Mouse (Mus musculus) forebrain, embryonic 14.5 days (tissue): ENCODE measurements at regions not wholly inside any gene's neighbourhood (a gene's known extent, or its start where the extent isn't known, plus 50 kb on each side); places are given as distances from the start of the nearest gene placed in this dataset.

Experiments used
- ATAC-seq: fragments of 200-750 bp; cut with Nextera tagmentation; 2 replicates; pipeline ENCODE4 v1.8.0; 2017; ENCODE audit warnings: mild to moderate bottlenecking, moderate library complexity
- DNase-seq: peaks from one replicate; pipeline ENCODE4 v3.0.0-alpha.2; 2015; ENCODE audit warnings: low spot score
- H3K27ac ChIP-seq: fragments of 300-500 bp; sonication (generic); 2 replicates; pipeline ENCODE4 v1.5.1; 2014; ENCODE audit warnings: low read depth, mild to moderate bottlenecking, control low read depth, low read length, moderate library complexity
- H3K27me3 ChIP-seq: fragments of 300-500 bp; sonication (generic); replicated peaks from 2 replicates; pipeline ENCODE4 v1.6.1; 2014; ENCODE audit warnings: low read length, control low read depth, mixed read lengths; ENCODE audit not compliant: control insufficient read depth, insufficient read depth
- H3K36me3 ChIP-seq: fragments of 300-500 bp; sonication (generic); 2 replicates; pipeline ENCODE4 v1.6.1; 2014; ENCODE audit warnings: low read length, control low read depth; ENCODE audit not compliant: control insufficient read depth, insufficient read depth
- H3K4me1 ChIP-seq: fragments of 300-500 bp; sonication (generic); 2 replicates; pipeline ENCODE4 v1.6.1; 2014; ENCODE audit warnings: antibody characterized with exemption, low read length, control low read depth; ENCODE audit not compliant: control insufficient read depth, insufficient read depth
- H3K4me2 ChIP-seq: fragments of 300-500 bp; sonication (generic); 2 replicates; pipeline ENCODE4 v1.6.1; 2014; ENCODE audit warnings: mild to moderate bottlenecking, control low read depth, low read length
- H3K4me3 ChIP-seq: fragments of 300-500 bp; sonication (generic); 2 replicates; pipeline ENCODE4 v1.5.1; 2014; ENCODE audit warnings: low read depth, low read length, control low read depth
- H3K9ac ChIP-seq: fragments of 300-500 bp; sonication (generic); 2 replicates; pipeline ENCODE4 v1.6.1; 2014; ENCODE audit warnings: mild to moderate bottlenecking, low read length, control low read depth, moderate library complexity
- H3K9me3 ChIP-seq: fragments of 300-500 bp; sonication (generic); replicated peaks from 2 replicates; pipeline ENCODE4 v1.6.1; 2016; ENCODE audit warnings: low read length, control low read depth, mixed read lengths; ENCODE audit not compliant: control insufficient read depth
- WGBS: fragments of 180-500 bp; shearing (Covaris S2); extraction: QIAGEN DNeasy Blood & Tissue Kit; methylation state at CpG from one replicate; pipeline ENCODE4 v1.1.7; 2014; 5-methylcytosine and 5-hydroxymethylcytosine counted together

GRCm38 (mm10) chr12:25827961-25828360 is 587.1 kb downstream of the Rnf144a start:
- peaks cover 3% of the 10 kb centered on the region; the same call in 1 of the 2 replicates for H3K4me1 ChIP-seq

GRCm38 (mm10) chr12:25826928-25827327 is 588.1 kb downstream of the Rnf144a start:
- no peak overlapping the region for H3K4me2 ChIP-seq
- no peaks in the 10 kb centered on the region for H3K27me3 ChIP-seq
- no peak for ATAC-seq
- peak; percentile 47 for DNase-seq
- H3K36me3 ChIP-seq = no peaks in the 10 kb centered on the region
- no peaks in the 10 kb centered on the region for H3K9me3 ChIP-seq
- H3K9ac ChIP-seq = no peak overlapping the region
- H3K4me1 ChIP-seq = peaks cover 3% of the 10 kb centered on the region; the same call in 1 of the 2 replicates
- WGBS = 25% methylated on average over 3 of the region's 3 CpGs
- H3K4me3 ChIP-seq = no peak overlapping the region
- no peak overlapping the region for H3K27ac ChIP-seq

More at GRCm38 (mm10) chr12:25827961-25828360, 587.1 kb downstream of the Rnf144a start:
- no peak overlapping the region for H3K4me3 ChIP-seq
- H3K9ac ChIP-seq = no peak overlapping the region
- H3K27ac ChIP-seq = no peak overlapping the region
- H3K9me3 ChIP-seq = no peaks in the 10 kb centered on the region
- H3K36me3 ChIP-seq = no peaks in the 10 kb centered on the region
- no peaks in the 10 kb centered on the region for H3K27me3 ChIP-seq
- 93% methylated on average over 2 of the region's 2 CpGs for WGBS
- DNase-seq = no peak
- ATAC-seq = no peak
- H3K4me2 ChIP-seq = no peak overlapping the region

GRCm38 (mm10) chr12:25826451-25826850 is 588.6 kb downstream of the Rnf144a start:
- DNase-seq (no peak), ATAC-seq (no peak)
- peaks cover 3% of the 10 kb centered on the region; the same call in 1 of the 2 replicates for H3K4me1 ChIP-seq
- H3K9ac ChIP-seq = no peak overlapping the region
- 51% methylated on average over 4 of the region's 4 CpGs for WGBS
- no peaks in the 10 kb centered on the region for H3K36me3 ChIP-seq
- no peaks in the 10 kb centered on the region for H3K27me3 ChIP-seq
- no peak overlapping the region for H3K27ac ChIP-seq
- no peak overlapping the region for H3K4me3 ChIP-seq
- no peaks in the 10 kb centered on the region for H3K9me3 ChIP-seq
- no peak overlapping the region for H3K4me2 ChIP-seq

GRCm38 (mm10) chr12:25816248-25816647 is 598.8 kb downstream of the Rnf144a start:
- no peak overlapping the region for H3K4me2 ChIP-seq
- H3K9ac ChIP-seq = no peak overlapping the region
- no peak for DNase-seq
- ATAC-seq = no peak
- no peaks in the 10 kb centered on the region for H3K36me3 ChIP-seq
- WGBS = 26% methylated on average over 2 of the region's 2 CpGs
- no peak overlapping the region for H3K4me3 ChIP-seq
- H3K27me3 ChIP-seq = no peaks in the 10 kb centered on the region
- H3K27ac ChIP-seq = no peak overlapping the region
- H3K9me3 ChIP-seq = no peaks in the 10 kb centered on the region
- H3K4me1 ChIP-seq = no peaks in the 10 kb centered on the region

GRCm38 (mm10) chr12:25795092-25795491 is 620.0 kb downstream of the Rnf144a start:
- Histone ChIP-seq H3K9me3 (no peaks in the 10 kb centered on the region), H3K27ac (no peak overlapping the region), H3K27me3 (no peaks in the 10 kb centered on the region), H3K4me2 (no peak overlapping the region), H3K4me1 (no peaks in the 10 kb centered on the region), H3K9ac (no peak overlapping the region), H3K4me3 (no peak overlapping the region), H3K36me3 (no peaks in the 10 kb centered on the region)
- DNase-seq = no peak
- ATAC-seq = no peak
- 91% methylated on average over 2 of the region's 2 CpGs for WGBS

GRCm38 (mm10) chr12:25794571-25794970 is 620.5 kb downstream of the Rnf144a start:
- Histone ChIP-seq H3K9ac (no peak overlapping the region), H3K36me3 (no peaks in the 10 kb centered on the region), H3K4me3 (no peak overlapping the region), H3K27me3 (no peaks in the 10 kb centered on the region), H3K27ac (no peak overlapping the region), H3K9me3 (no peaks in the 10 kb centered on the region), H3K4me1 (no peaks in the 10 kb centered on the region), H3K4me2 (no peak overlapping the region)
- DNase-seq (peak; percentile 3), ATAC-seq (no peak)
- 55% methylated on average over 2 of the region's 2 CpGs for WGBS

GRCm38 (mm10) chr12:25792571-25793075 is 622.4 kb downstream of the Rnf144a start:
- no peaks in the 10 kb centered on the region for H3K36me3 ChIP-seq
- H3K4me2 ChIP-seq = no peak overlapping the region
- no peak overlapping the region for H3K4me3 ChIP-seq
- H3K9me3 ChIP-seq = no peaks in the 10 kb centered on the region
- ATAC-seq (no peak), DNase-seq (no peak)
- no peak overlapping the region for H3K9ac ChIP-seq
- H3K4me1 ChIP-seq = no peaks in the 10 kb centered on the region
- WGBS = 91% methylated on average over 2 of the region's 2 CpGs
- no peaks in the 10 kb centered on the region for H3K27me3 ChIP-seq
- H3K27ac ChIP-seq = no peak overlapping the region

- H3K27ac ChIP-seq = no peak overlapping the region
- no peak overlapping the region for H3K4me3 ChIP-seq
- H3K4me2 ChIP-seq = no peak overlapping the region
- H3K9me3 ChIP-seq = no peaks in the 10 kb centered on the region
- 88% methylated on average over 4 of the region's 4 CpGs for WGBS
- H3K36me3 ChIP-seq = no peaks in the 10 kb centered on the region
- no peak for DNase-seq
- H3K9ac ChIP-seq = no peak overlapping the region
- no peaks in the 10 kb centered on the region for H3K27me3 ChIP-seq
- no peaks in the 10 kb centered on the region for H3K4me1 ChIP-seq
- ATAC-seq = no peak
Measured at GRCm38 (mm10) chr12:25790956-25791355, 624.1 kb downstream of the Rnf144a start.

GRCm38 (mm10) chr12:25785646-25786606 is 629.1 kb downstream of the Rnf144a start:
- H3K4me3 ChIP-seq = no peak overlapping the region
- H3K9ac ChIP-seq = no peak overlapping the region
- H3K4me1 ChIP-seq = no peaks in the 10 kb centered on the region
- H3K9me3 ChIP-seq = no peaks in the 10 kb centered on the region
- H3K27me3 ChIP-seq = no peaks in the 10 kb centered on the region
- no peak overlapping the region for H3K4me2 ChIP-seq
- no peak for ATAC-seq
- 83% methylated on average over 18 of the region's 18 CpGs for WGBS
- H3K36me3 ChIP-seq = no peaks in the 10 kb centered on the region
- no peak for DNase-seq
- no peak overlapping the region for H3K27ac ChIP-seq
